Mouse (Mus musculus) limb, embryonic 11.5 days (tissue): Measurements from ENCODE around the gene Tbc1d16. TPM values are rescaled to one million over a fixed set of nuclear protein-coding genes. Genes with fewer than 3 reads are reported as not detected.

Experiments
- ATAC-seq: fragments of 200-750 bp; cut with Nextera tagmentation; 2 replicates; pipeline ENCODE4 v1.8.0; 2017; ENCODE audit warnings: low read depth; ENCODE audit not compliant: insufficient number of reproducible peaks, low FRiP score, low TSS enrichment
- DNase-seq: peaks from one replicate; pipeline ENCODE4 v3.0.0-alpha.2; 2015; ENCODE audit warnings: low spot score
- H3K27ac ChIP-seq: fragments of 300-500 bp; sonication (generic); replicated peaks from 2 replicates; pipeline ENCODE4 v1.5.1; 2014; ENCODE audit warnings: low read depth, mild to moderate bottlenecking, low read length
- H3K27me3 ChIP-seq: fragments of 300-500 bp; sonication (generic); 2 replicates; pipeline ENCODE4 v1.6.1; 2014; ENCODE audit warnings: mild to moderate bottlenecking, low read length, mixed read lengths; ENCODE audit not compliant: control insufficient read depth, insufficient read depth
- H3K36me3 ChIP-seq: fragments of 300-500 bp; sonication (generic); 2 replicates; pipeline ENCODE4 v1.6.1; 2014; ENCODE audit warnings: mild to moderate bottlenecking, low read length, moderate library complexity, mixed read lengths; ENCODE audit not compliant: control insufficient read depth, insufficient read depth
- H3K4me1 ChIP-seq: fragments of 300-500 bp; sonication (generic); 2 replicates; pipeline ENCODE4 v1.6.1; 2014; ENCODE audit warnings: low read length, mixed read lengths; ENCODE audit not compliant: control insufficient read depth, insufficient read depth
- H3K4me2 ChIP-seq: fragments of 300-500 bp; sonication (generic); 2 replicates; pipeline ENCODE4 v1.6.1; 2014; ENCODE audit warnings: low read depth, mild to moderate bottlenecking, moderate library complexity; ENCODE audit not compliant: severe bottlenecking
- H3K4me3 ChIP-seq: fragments of 300-500 bp; sonication (generic); 2 replicates; pipeline ENCODE4 v1.5.1; 2014; ENCODE audit warnings: low read depth, low read length
- H3K9ac ChIP-seq: fragments of 300-500 bp; sonication (generic); 2 replicates; pipeline ENCODE4 v1.6.1; 2014; ENCODE audit warnings: mild to moderate bottlenecking, low read length
- H3K9me3 ChIP-seq: fragments of 300-500 bp; sonication (generic); 2 replicates; pipeline ENCODE4 v1.6.1; 2016; ENCODE audit warnings: low read length; ENCODE audit not compliant: control insufficient read depth
- WGBS: fragments of 180-500 bp; shearing (Covaris S2); extraction: QIAGEN DNeasy Blood & Tissue Kit; methylation state at CpG from one replicate; pipeline ENCODE4 v1.1.7; 2014; 5-methylcytosine and 5-hydroxymethylcytosine counted together
- polyA plus RNA-seq: library from polyadenylated mRNA; unstranded; fragments of >200 nt; fragmentation: Nextera tagmentation; extraction: Ambion mirVana; gene quantifications from 2 replicates; pipeline ENCODE4 v1.2.1, GENCODE M21; 2014

Gene Tbc1d16
- polyA plus RNA-seq, 1 experiment from 2014 or later: 10.8 TPM

- 85% methylated on average over 10 of the region's 10 CpGs for WGBS
- Histone ChIP-seq H3K9ac (no peak overlapping the region), H3K36me3 (no peaks in the 10 kb centered on the region), H3K4me2 (no peak overlapping the region), H3K9me3 (no peaks in the 10 kb centered on the region), H3K27me3 (no peaks in the 10 kb centered on the region), H3K4me3 (no peak overlapping the region), H3K4me1 (0 out of 2 replicates have a peak, but pooled peaks cover 2% of the 10 kb centered on the region), H3K27ac (no peak overlapping the region)
- DNase-seq: no peak
- ATAC-seq: no peak
Measured at GRCm38 (mm10) chr11:119165995-119166394, 62.3 kb downstream of the Tbc1d16 start.

DNA sequence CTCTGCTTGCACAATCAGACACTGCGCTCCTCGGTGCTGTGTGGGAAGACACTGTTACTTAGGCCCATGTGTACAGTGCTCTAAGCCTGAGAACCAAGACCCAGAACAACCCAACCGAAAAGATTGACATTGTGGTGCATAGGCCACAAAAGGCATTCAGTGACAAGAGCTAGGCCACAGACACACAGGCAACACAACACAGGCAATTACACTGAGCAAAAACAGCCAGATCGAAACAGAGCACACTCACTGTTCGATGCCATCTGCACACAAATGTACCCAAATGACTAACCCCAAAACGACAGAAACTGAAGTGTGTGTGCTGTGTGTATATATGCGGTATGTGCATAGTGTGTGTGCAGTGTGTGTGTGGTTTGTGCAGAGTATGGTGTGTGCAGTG is 63.9 kb downstream of the Tbc1d16 start:
- Histone ChIP-seq H3K4me3 (no peak overlapping the region), H3K4me2 (no peak overlapping the region), H3K9ac (no peak overlapping the region), H3K27ac (no peak overlapping the region), H3K4me1 (0 out of 2 replicates have a peak, but pooled peaks cover 7% of the 10 kb centered on the region), H3K27me3 (no peaks in the 10 kb centered on the region), H3K9me3 (no peaks in the 10 kb centered on the region), H3K36me3 (no peaks in the 10 kb centered on the region)
- DNase-seq (no peak), ATAC-seq (no peak)
- 92% methylated on average over 7 of the region's 7 CpGs for WGBS

DNA sequence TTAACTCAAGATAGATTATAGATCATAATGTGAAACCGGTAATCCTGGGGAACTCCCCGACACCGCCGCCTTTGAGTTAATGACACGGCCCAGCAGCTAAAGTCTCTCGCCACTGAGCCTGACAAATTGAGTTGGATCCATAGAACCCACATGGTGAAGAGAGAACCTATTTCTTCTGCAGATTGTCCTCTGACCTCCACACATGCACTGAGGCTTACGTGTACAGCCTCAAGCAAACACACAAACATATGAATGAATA is 64.6 kb downstream of the Tbc1d16 start:
- H3K4me3 ChIP-seq: no peak overlapping the region
- no peaks in the 10 kb centered on the region for H3K9me3 ChIP-seq
- H3K9ac ChIP-seq: no peak overlapping the region
- H3K4me1 ChIP-seq: peaks cover 13% of the 10 kb centered on the region
- ATAC-seq (no peak), DNase-seq (no peak)
- H3K27me3 ChIP-seq: no peaks in the 10 kb centered on the region
- WGBS: 93% methylated on average over 7 of the region's 7 CpGs
- H3K27ac ChIP-seq: no peak overlapping the region
- H3K4me2 ChIP-seq: no peak overlapping the region
- H3K36me3 ChIP-seq: no peaks in the 10 kb centered on the region

DNA sequence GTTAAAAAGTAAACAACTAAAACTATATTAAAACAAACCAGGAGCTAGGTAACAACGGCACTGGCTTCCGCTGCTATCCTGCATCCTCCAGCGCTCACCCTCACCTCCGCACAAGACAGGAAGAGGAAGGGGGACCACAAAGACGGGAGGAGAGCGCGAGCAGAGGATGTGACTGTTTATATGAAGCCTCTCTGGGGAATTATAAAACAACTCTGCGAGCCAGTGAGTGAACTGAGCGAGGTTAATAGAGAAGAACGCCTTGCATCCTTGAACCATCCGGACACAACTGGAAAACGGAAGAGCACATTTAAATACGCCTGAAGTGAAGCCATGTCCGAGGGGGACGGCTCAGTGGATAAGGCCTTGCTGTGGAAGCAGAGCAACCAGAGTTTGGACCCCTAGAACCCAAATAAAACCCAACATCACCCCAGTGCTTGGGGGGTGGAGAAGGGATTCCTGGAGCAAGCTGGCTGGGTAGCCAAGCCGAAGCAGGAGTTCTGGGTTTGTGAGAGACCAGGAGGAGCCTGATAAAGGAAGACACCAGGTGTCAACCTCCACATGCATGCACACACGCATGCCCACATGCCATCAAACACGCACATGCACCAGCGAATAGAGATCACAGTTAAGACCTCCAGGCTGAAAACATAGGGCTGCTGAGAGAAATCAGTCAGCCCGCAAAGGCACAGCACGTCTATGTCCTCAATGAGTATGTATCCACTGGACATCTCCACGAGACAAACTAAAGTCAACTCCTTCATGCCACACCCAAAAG is 65.2 kb downstream of the Tbc1d16 start:
- DNase-seq (no peak), ATAC-seq (no peak)
- no peak overlapping the region for H3K9ac ChIP-seq
- H3K9me3 ChIP-seq: no peaks in the 10 kb centered on the region
- no peaks in the 10 kb centered on the region for H3K27me3 ChIP-seq
- H3K4me2 ChIP-seq: no peak overlapping the region
- peaks cover 18% of the 10 kb centered on the region for H3K4me1 ChIP-seq
- WGBS: 84% methylated on average over 22 of the region's 22 CpGs
- no peaks in the 10 kb centered on the region for H3K36me3 ChIP-seq
- no peak overlapping the region for H3K4me3 ChIP-seq
- H3K27ac ChIP-seq: no peak overlapping the region

GRCm38 (mm10) chr11:119161665-119162064 is 66.6 kb downstream of the Tbc1d16 start:
- Histone ChIP-seq H3K27me3 (no peaks in the 10 kb centered on the region), H3K36me3 (no peaks in the 10 kb centered on the region), H3K4me1 (peaks cover 33% of the 10 kb centered on the region), H3K9ac (no peak overlapping the region), H3K27ac (no peak overlapping the region), H3K9me3 (no peaks in the 10 kb centered on the region), H3K4me3 (no peak overlapping the region), H3K4me2 (no peak overlapping the region)
- ATAC-seq (no peak), DNase-seq (no peak)
- 88% methylated on average over 2 of the region's 2 CpGs for WGBS

DNA sequence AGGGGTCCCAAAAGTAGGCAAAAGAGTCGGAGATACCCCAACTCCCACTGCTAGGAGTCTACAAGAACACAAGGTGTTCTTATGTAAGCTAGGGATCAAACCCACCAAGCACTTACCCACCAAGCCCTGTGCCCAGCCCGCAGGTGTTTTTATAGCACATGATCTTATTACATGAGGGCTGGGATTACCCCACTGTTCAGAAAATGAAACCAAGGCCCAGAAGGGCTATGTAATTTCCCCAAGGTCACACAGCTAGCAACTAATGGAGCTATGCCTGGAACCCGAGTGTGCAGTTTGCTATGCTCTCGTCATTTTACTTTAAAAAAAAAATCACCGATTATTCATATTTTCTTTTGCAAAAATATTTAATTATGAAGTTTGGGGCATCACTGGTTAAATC is 68.2 kb downstream of the Tbc1d16 start:
- 93% methylated on average over 5 of the region's 5 CpGs for WGBS
- Histone ChIP-seq H3K4me3 (no peak overlapping the region), H3K4me1 (peaks cover 38% of the 10 kb centered on the region), H3K4me2 (no peak overlapping the region), H3K27ac (no peak overlapping the region), H3K36me3 (no peaks in the 10 kb centered on the region), H3K9me3 (no peaks in the 10 kb centered on the region), H3K27me3 (peaks cover 10% of the 10 kb centered on the region; the same call in 1 of the 2 replicates), H3K9ac (no peak overlapping the region)
- ATAC-seq (no peak), DNase-seq (no peak)

DNA sequence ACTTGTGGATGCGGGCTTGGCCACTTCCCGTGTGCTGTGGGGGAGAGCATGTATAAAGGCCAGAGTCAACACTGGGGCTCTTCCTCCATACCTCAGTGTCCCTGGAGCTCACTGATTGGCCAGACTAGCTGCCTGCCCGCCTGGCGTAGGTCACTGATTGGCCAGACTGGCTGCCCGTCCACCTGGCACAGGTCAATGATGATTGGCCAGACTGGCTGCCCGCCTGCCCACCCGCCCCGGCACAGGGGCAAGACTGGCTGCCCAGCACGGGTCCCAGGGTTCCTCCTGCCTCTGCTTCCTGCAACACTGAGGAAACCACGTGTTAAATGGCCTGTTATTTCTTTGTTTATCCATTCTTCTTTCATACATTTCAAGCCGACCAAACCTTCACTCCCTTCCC is 68.8 kb downstream of the Tbc1d16 start:
- 34% methylated on average over 11 of the region's 11 CpGs for WGBS
- H3K4me3 ChIP-seq: no peak overlapping the region
- H3K27me3 ChIP-seq: peaks cover 10% of the 10 kb centered on the region; the same call in 1 of the 2 replicates
- no peak overlapping the region for H3K9ac ChIP-seq
- ATAC-seq: no peak
- DNase-seq: peak; percentile 61
- peaks cover 38% of the 10 kb centered on the region for H3K4me1 ChIP-seq
- H3K9me3 ChIP-seq: no peaks in the 10 kb centered on the region
- H3K36me3 ChIP-seq: no peaks in the 10 kb centered on the region
- no peak overlapping the region for H3K27ac ChIP-seq
- H3K4me2 ChIP-seq: no peak overlapping the region

- H3K27me3 ChIP-seq: peaks cover 10% of the 10 kb centered on the region; the same call in 1 of the 2 replicates
- WGBS: 17% methylated on average over 20 of the region's 20 CpGs
- ATAC-seq (no peak), DNase-seq (peak; percentile 58)
- no peaks in the 10 kb centered on the region for H3K9me3 ChIP-seq
- H3K27ac ChIP-seq: no peak overlapping the region; the same call in 1 of the 2 replicates
- no peak overlapping the region for H3K9ac ChIP-seq
- no peaks in the 10 kb centered on the region for H3K36me3 ChIP-seq
- H3K4me2 ChIP-seq: peak overlapping the region; percentile 16; the same call in 1 of the 2 replicates
- H3K4me1 ChIP-seq: peaks cover 40% of the 10 kb centered on the region
- no peak overlapping the region for H3K4me3 ChIP-seq
Measured at GRCm38 (mm10) chr11:119157377-119158189, 70.7 kb downstream of the Tbc1d16 start.
